Mouse (Mus musculus) myocyte (in vitro differentiated cells): ENCODE data around the gene Slc25a3. TPM values are rescaled to one million over a fixed set of nuclear protein-coding genes. Genes with fewer than 3 reads are reported as not detected.

Experiments used
- H3K27me3 ChIP-seq: one replicate; pipeline ENCODE4 v1.6.1; 2011; ENCODE audit not compliant: control insufficient read depth, insufficient read depth, insufficient read length
- H3K36me3 ChIP-seq: one replicate; pipeline ENCODE4 v1.6.1; 2011; ENCODE audit not compliant: control insufficient read depth, insufficient read depth
- H3K4me2 ChIP-seq: one replicate; pipeline ENCODE4 v1.6.1; 2011; ENCODE audit warnings: low read depth, control low read depth
- H3K4me3 ChIP-seq: one replicate; pipeline ENCODE4 v1.5.1; 2011; ENCODE audit warnings: mild to moderate bottlenecking, control low read depth, moderate library complexity
- H3K79me2 ChIP-seq: one replicate; pipeline ENCODE4 v1.6.1; 2011; ENCODE audit not compliant: control insufficient read depth, insufficient read depth
- H3ac ChIP-seq: one replicate; pipeline ENCODE4 v1.6.1; 2011; ENCODE audit not compliant: control insufficient read depth, insufficient read length
- CEBPB ChIP-seq: IDR thresholded peaks from 2 replicates; pipeline ENCODE4 v1.6.1; 2011; ENCODE audit warnings: mild to moderate bottlenecking, moderate library complexity; ENCODE audit not compliant: poor library complexity, insufficient read depth, severe bottlenecking
- E2F4 ChIP-seq: IDR thresholded peaks from one replicate; pipeline ENCODE4 v1.6.1; 2011; ENCODE audit warnings: mild to moderate bottlenecking, control low read depth, moderate library complexity; ENCODE audit not compliant: insufficient read depth
- MAX ChIP-seq: IDR thresholded peaks from one replicate; pipeline ENCODE4 v1.6.1; 2011; ENCODE audit warnings: low read depth, mild to moderate bottlenecking, control low read depth
- MYOD1 ChIP-seq, 3 experiments: IDR thresholded peaks; one replicate each; pipeline ENCODE4 v1.6.1; 2011; ENCODE audit warnings: control low read depth in 2 of 3, low read depth in 2 of 3, mild to moderate bottlenecking in 2 of 3, moderate library complexity in 1 of 3; ENCODE audit not compliant: insufficient read length in 2 of 3, control insufficient read depth in 1 of 3
- MYOG ChIP-seq, 3 experiments: IDR thresholded peaks; one replicate each; pipeline ENCODE4 v1.6.1; 2011; ENCODE audit warnings: control low read depth in 2 of 3, low read depth in 2 of 3, mild to moderate bottlenecking in 2 of 3; ENCODE audit not compliant: insufficient read length in 2 of 3, control insufficient read depth in 1 of 3, insufficient read depth in 1 of 3
- POLR2A ChIP-seq: IDR thresholded peaks from one replicate; pipeline ENCODE4 v1.6.1; 2011; ENCODE audit warnings: low read depth, mild to moderate bottlenecking, control low read depth, moderate library complexity; ENCODE audit not compliant: insufficient read length
- POLR2AphosphoS2 ChIP-seq: IDR thresholded peaks from one replicate; pipeline ENCODE4 v1.6.1; 2011; ENCODE audit warnings: low read depth, control low read depth; ENCODE audit not compliant: insufficient read length
- REST ChIP-seq: IDR thresholded peaks from one replicate; pipeline ENCODE4 v1.6.1; 2011; ENCODE audit warnings: mild to moderate bottlenecking, control low read depth, moderate library complexity; ENCODE audit not compliant: insufficient read depth, insufficient read length
- SRF ChIP-seq: IDR thresholded peaks from one replicate; pipeline ENCODE4 v1.6.1; 2011; ENCODE audit warnings: low read depth; ENCODE audit not compliant: control insufficient read depth, insufficient read length
- TCF12 ChIP-seq: IDR thresholded peaks from one replicate; pipeline ENCODE4 v1.6.1; 2011; ENCODE audit warnings: mild to moderate bottlenecking, control low read depth; ENCODE audit not compliant: poor library complexity, insufficient read depth, severe bottlenecking
- TCF3 ChIP-seq: IDR thresholded peaks from one replicate; pipeline ENCODE4 v1.6.1; 2011; ENCODE audit warnings: low read depth, control low read depth; ENCODE audit not compliant: insufficient read length
- USF1 ChIP-seq: IDR thresholded peaks from one replicate; pipeline ENCODE4 v1.6.1; 2011; ENCODE audit warnings: low read depth, mild to moderate bottlenecking, control low read depth, moderate library complexity
- polyA plus RNA-seq: library from polyadenylated mRNA; unstranded; fragments of >200 nt; fragmentation: generic; extraction: Trizol; gene quantifications from one replicate; pipeline ENCODE4 v1.2.1, GENCODE M21; 2012; ENCODE audit warnings: missing spikeins

Gene Slc25a3
- polyA plus RNA-seq, 1 experiment = 846 TPM

DNA sequence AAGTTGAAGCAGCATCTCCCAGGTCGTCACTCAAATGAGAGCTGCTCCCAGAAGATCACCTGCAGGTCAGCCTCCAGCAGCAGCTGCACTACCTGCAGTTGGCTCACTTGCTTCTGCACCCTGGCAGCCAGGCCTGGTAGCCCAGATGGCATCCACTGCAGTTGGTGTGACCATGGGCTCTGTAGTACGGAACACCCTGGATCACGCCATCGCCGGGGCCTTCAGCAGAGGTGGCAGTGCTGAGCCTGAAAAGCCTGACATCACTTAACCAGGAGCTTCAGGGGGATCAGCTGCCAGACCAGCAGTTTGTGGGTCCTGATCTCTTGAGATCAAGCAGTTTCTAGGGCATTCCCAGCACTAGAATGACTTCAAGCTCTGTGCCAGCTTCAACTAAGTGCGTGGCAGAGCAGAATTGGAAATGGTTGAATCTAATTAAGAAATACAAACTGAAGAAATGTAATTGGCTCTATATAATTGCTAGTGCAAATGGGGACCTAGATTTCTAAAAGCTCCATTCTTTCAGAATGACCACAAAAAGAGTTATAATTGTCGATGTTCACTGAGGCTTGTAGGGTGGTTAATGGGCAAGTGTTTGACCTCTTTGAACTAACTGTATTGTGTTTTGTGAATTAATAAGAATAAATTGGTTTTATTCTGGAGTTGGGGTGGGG lies 11.6 kb upstream of the Slc25a3 start:
- no peak overlapping the region for H3K4me2 ChIP-seq

GRCm38 (mm10) chr10:91131565-91131964 lies 7.7 kb upstream of the Slc25a3 start:
- no peak overlapping the region for H3K4me3 ChIP-seq
- no peak overlapping the region for H3ac ChIP-seq
- no peaks in the 10 kb centered on the region for H3K27me3 ChIP-seq
- no peak overlapping the region for H3K4me2 ChIP-seq
- TF ChIP-seq TCF12 = no peak
- TF ChIP-seq POLR2A = no peak
- TF ChIP-seq E2F4 = no peak
- TF ChIP-seq MAX = no peak
- no peak for TF ChIP-seq SRF
- no peak for TF ChIP-seq TCF3
- no peak for TF ChIP-seq MYOD1 (IDR thresholded peaks at IDR 0.05; ENCODE audit: control insufficient read depth in 1 of 3, insufficient read length in 2 of 3, low read depth in 2 of 3)
- TF ChIP-seq REST = no peak
- TF ChIP-seq USF1 = no peak
- no peak for TF ChIP-seq MYOG (IDR thresholded peaks at IDR 0.05; ENCODE audit: control insufficient read depth in 1 of 3, insufficient read depth in 1 of 3, insufficient read length in 2 of 3, low read depth in 2 of 3)
- TF ChIP-seq CEBPB = no peak
- TF ChIP-seq POLR2AphosphoS2 = no peak
- H3K36me3 ChIP-seq = no peaks in the 10 kb centered on the region
- no peaks in the 10 kb centered on the region for H3K79me2 ChIP-seq

More for the DNA sequence above, 11.6 kb upstream of the Slc25a3 start:
- no peaks in the 10 kb centered on the region for H3K27me3 ChIP-seq
- H3K4me3 ChIP-seq = no peak overlapping the region
- H3ac ChIP-seq = no peak overlapping the region
- no peak for TF ChIP-seq SRF
- TF ChIP-seq MAX = no peak
- TF ChIP-seq REST = no peak
- no peak for TF ChIP-seq POLR2A
- no peak for TF ChIP-seq USF1
- TF ChIP-seq E2F4 = no peak
- TF ChIP-seq TCF12 = no peak
- TF ChIP-seq POLR2AphosphoS2 = no peak
- TF ChIP-seq MYOD1 (IDR thresholded peaks at IDR 0.05; ENCODE audit: control insufficient read depth in 1 of 3, insufficient read length in 2 of 3, low read depth in 2 of 3) = no peak
- no peak for TF ChIP-seq TCF3
- TF ChIP-seq CEBPB = no peak
- no peak for TF ChIP-seq MYOG (IDR thresholded peaks at IDR 0.05; ENCODE audit: control insufficient read depth in 1 of 3, insufficient read depth in 1 of 3, insufficient read length in 2 of 3, low read depth in 2 of 3)
- H3K36me3 ChIP-seq = no peaks in the 10 kb centered on the region
- no peaks in the 10 kb centered on the region for H3K79me2 ChIP-seq

GRCm38 (mm10) chr10:91130792-91131191 lies 6.9 kb upstream of the Slc25a3 start:
- no peak overlapping the region for H3K4me2 ChIP-seq
- H3ac ChIP-seq = no peak overlapping the region
- H3K79me2 ChIP-seq = no peaks in the 10 kb centered on the region
- no peak for TF ChIP-seq E2F4
- TF ChIP-seq SRF = no peak
- no peak for TF ChIP-seq TCF3
- TF ChIP-seq MYOG (IDR thresholded peaks at IDR 0.05; ENCODE audit: control insufficient read depth in 1 of 3, insufficient read depth in 1 of 3, insufficient read length in 2 of 3, low read depth in 2 of 3) = no peak
- no peak for TF ChIP-seq REST
- no peak for TF ChIP-seq POLR2A
- TF ChIP-seq TCF12 = no peak
- no peak for TF ChIP-seq CEBPB
- TF ChIP-seq POLR2AphosphoS2 = no peak
- no peak for TF ChIP-seq MAX
- no peak for TF ChIP-seq MYOD1 (IDR thresholded peaks at IDR 0.05; ENCODE audit: control insufficient read depth in 1 of 3, insufficient read length in 2 of 3, low read depth in 2 of 3)
- no peak for TF ChIP-seq USF1
- H3K27me3 ChIP-seq = no peaks in the 10 kb centered on the region
- no peak overlapping the region for H3K4me3 ChIP-seq
- H3K36me3 ChIP-seq = no peaks in the 10 kb centered on the region

DNA sequence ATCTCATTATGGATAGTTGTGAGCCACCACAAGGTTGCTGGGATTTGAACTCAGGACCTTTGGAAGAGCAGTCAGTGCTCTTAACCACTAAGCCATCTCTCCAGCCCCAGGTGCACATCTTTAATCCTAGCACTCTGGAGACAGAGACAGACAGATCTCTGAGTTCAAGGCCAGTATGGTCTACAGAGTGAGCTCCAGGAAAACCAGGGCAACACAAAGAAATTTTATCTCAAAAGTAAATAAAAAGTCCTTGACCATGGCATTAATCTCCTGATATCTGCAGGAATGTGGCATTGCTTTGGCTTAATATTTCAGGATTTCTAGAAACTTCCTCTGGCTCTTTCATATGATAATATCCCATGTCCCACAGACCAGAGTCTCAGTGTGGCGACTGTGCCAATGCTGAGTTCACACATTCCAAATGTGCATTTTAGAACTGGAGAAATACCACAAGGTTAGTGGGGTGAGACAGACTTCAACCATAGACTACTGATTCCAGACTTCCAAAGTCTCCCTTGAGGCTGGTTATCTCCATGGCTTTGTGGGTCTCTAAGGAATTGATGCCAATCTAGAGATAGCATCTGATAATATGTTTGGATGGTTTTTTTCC lies 4.8 kb upstream of the Slc25a3 start:
- no peaks in the 10 kb centered on the region for H3K27me3 ChIP-seq
- peaks cover under 1% of the 10 kb centered on the region for H3K79me2 ChIP-seq
- no peak overlapping the region for H3ac ChIP-seq
- H3K36me3 ChIP-seq = no peaks in the 10 kb centered on the region
- H3K4me2 ChIP-seq = no peak overlapping the region
- no peak overlapping the region for H3K4me3 ChIP-seq
- TF ChIP-seq TCF3 (no peak), E2F4 (no peak)
